Mouse (Mus musculus) MEL (cell line): ENCODE data around the gene Cpsf4l. TPM values are rescaled to one million over a fixed set of nuclear protein-coding genes. Genes with fewer than 3 reads are reported as not detected.

Experiments used
- DNase-seq: peaks from one replicate; pipeline ENCODE4 v3.0.0; 2011; ENCODE audit warnings: low read depth, low spot score
- H3K27ac ChIP-seq: 2 replicates; pipeline ENCODE4 v1.5.1; 2012; ENCODE audit warnings: low read depth, mild to moderate bottlenecking, control low read depth, low read length, moderate library complexity; ENCODE audit not compliant: control insufficient read depth
- H3K27me3 ChIP-seq, 2 experiments: fragments of 150-350 bp in 1 of 2; sonication (generic) in 1 of 2; 2 replicates each; pipeline ENCODE4 v1.6.1; 2012; ENCODE audit warnings: low read length in 2 of 2, mild to moderate bottlenecking in 2 of 2, improper control_type of control experiment in 1 of 2, moderate library complexity in 1 of 2; ENCODE audit not compliant: insufficient read depth in 2 of 2, control insufficient read depth in 1 of 2
- H3K36me3 ChIP-seq, 2 experiments: 2 replicates each; pipeline ENCODE4 v1.6.1; 2012 to 2014; ENCODE audit warnings: low read length in 2 of 2, improper control_type of control experiment in 1 of 2, inconsistent platforms in 1 of 2, mild to moderate bottlenecking in 1 of 2; ENCODE audit not compliant: insufficient read depth in 2 of 2, control insufficient read depth in 1 of 2
- H3K4me1 ChIP-seq, 2 experiments: fragments of 150-350 bp in 1 of 2; sonication (generic) in 1 of 2; 2 replicates each; pipeline ENCODE4 v1.6.1; 2012; ENCODE audit warnings: low read length in 2 of 2, improper control_type of control experiment in 1 of 2, mild to moderate bottlenecking in 1 of 2; ENCODE audit not compliant: insufficient read depth in 2 of 2, control insufficient read depth in 1 of 2
- H3K4me3 ChIP-seq, 2 experiments: fragments of 150-350 bp in 1 of 2; sonication (generic) in 1 of 2; 2 replicates each; pipeline ENCODE4 v1.5.1; 2012; ENCODE audit warnings: low read depth in 2 of 2, low read length in 2 of 2, mild to moderate bottlenecking in 2 of 2, moderate library complexity in 2 of 2, control low read depth in 1 of 2, improper control_type of control experiment in 1 of 2; ENCODE audit not compliant: control insufficient read depth in 1 of 2, insufficient read depth in 1 of 2
- H3K79me2 ChIP-seq: 2 replicates; pipeline ENCODE4 v1.6.1; 2012; ENCODE audit warnings: mild to moderate bottlenecking, low read length, moderate library complexity; ENCODE audit not compliant: control insufficient read depth, poor library complexity, insufficient read depth
- H3K9ac ChIP-seq: 2 replicates; pipeline ENCODE4 v1.6.1; 2012; ENCODE audit warnings: low read depth, mild to moderate bottlenecking, control low read depth, low read length, moderate library complexity; ENCODE audit not compliant: control insufficient read depth, poor library complexity, severe bottlenecking
- H3K9me3 ChIP-seq: fragments of 150-350 bp; sonication (generic); replicated peaks from 2 replicates; pipeline ENCODE4 v1.6.1; 2012; ENCODE audit warnings: mild to moderate bottlenecking, low read length, improper control_type of control experiment, moderate library complexity; ENCODE audit not compliant: insufficient read depth
- BHLHE40 ChIP-seq: IDR thresholded peaks from 2 replicates; pipeline ENCODE4 v1.6.1; 2012; ENCODE audit warnings: low read depth, mild to moderate bottlenecking, inconsistent platforms, low read length, improper control_type of control experiment, borderline replicate concordance
- CHD2 ChIP-seq: IDR thresholded peaks from 2 replicates; pipeline ENCODE4 v1.6.1; 2011; ENCODE audit warnings: low read length, improper control_type of control experiment
- ELF1 ChIP-seq: IDR thresholded peaks from 2 replicates; pipeline ENCODE4 v1.6.1; 2014; ENCODE audit warnings: low read depth, mild to moderate bottlenecking, inconsistent platforms, low read length, improper control_type of control experiment, moderate library complexity
- EP300 ChIP-seq, 2 experiments: IDR thresholded peaks; 2 replicates each; pipeline ENCODE4 v1.6.1; 2011; ENCODE audit warnings: improper control_type of control experiment in 2 of 2, low read length in 2 of 2, low read depth in 1 of 2, mild to moderate bottlenecking in 1 of 2
- ETS1 ChIP-seq: IDR thresholded peaks from 2 replicates; pipeline ENCODE4 v1.6.1; 2012; ENCODE audit warnings: low read depth, mild to moderate bottlenecking, inconsistent platforms, low read length, improper control_type of control experiment, moderate library complexity
- GABPA ChIP-seq: IDR thresholded peaks from 2 replicates; pipeline ENCODE4 v1.6.1; 2012; ENCODE audit warnings: low read depth, mild to moderate bottlenecking, inconsistent platforms, low read length, improper control_type of control experiment, moderate library complexity
- GATA1 ChIP-seq: IDR thresholded peaks from 2 replicates; pipeline ENCODE4 v1.6.1; 2011; ENCODE audit warnings: low read depth, low read length, improper control_type of control experiment
- HCFC1 ChIP-seq: IDR thresholded peaks from 2 replicates; pipeline ENCODE4 v1.6.1; 2012; ENCODE audit warnings: low read depth, mild to moderate bottlenecking, inconsistent platforms, low read length, improper control_type of control experiment, moderate library complexity
- KAT2A ChIP-seq: conservative IDR thresholded peaks from 2 replicates; pipeline ENCODE4 v1.6.1; 2012; ENCODE audit warnings: low read depth, low read length, improper control_type of control experiment, inconsistent platforms
- MAFK ChIP-seq: IDR thresholded peaks from 2 replicates; pipeline ENCODE4 v1.6.1; 2011; ENCODE audit warnings: low read depth, mild to moderate bottlenecking, low read length, improper control_type of control experiment, borderline replicate concordance
- MAZ ChIP-seq: IDR thresholded peaks from 2 replicates; pipeline ENCODE4 v1.6.1; 2012; ENCODE audit warnings: low read depth, mild to moderate bottlenecking, inconsistent platforms, low read length, improper control_type of control experiment
- MEF2A ChIP-seq: IDR thresholded peaks from 2 replicates; pipeline ENCODE4 v1.6.1; 2014; ENCODE audit warnings: low read depth, mild to moderate bottlenecking, inconsistent platforms, low read length, improper control_type of control experiment; ENCODE audit not compliant: poor library complexity, insufficient replicate concordance, severe bottlenecking; ENCODE audit errors: extremely low read depth
- MXI1 ChIP-seq: IDR thresholded peaks from 2 replicates; pipeline ENCODE4 v1.6.1; 2011; ENCODE audit warnings: mild to moderate bottlenecking, low read depth, low read length, improper control_type of control experiment
- MYB ChIP-seq: IDR thresholded peaks from 2 replicates; pipeline ENCODE4 v1.6.1; 2011; ENCODE audit warnings: mild to moderate bottlenecking, low read depth, low read length, improper control_type of control experiment
- NELFE ChIP-seq: IDR thresholded peaks from 2 replicates; pipeline ENCODE4 v1.6.1; 2011; ENCODE audit warnings: low read depth, low read length, improper control_type of control experiment
- NRF1 ChIP-seq: IDR thresholded peaks from 2 replicates; pipeline ENCODE4 v1.6.1; 2014; ENCODE audit warnings: low read depth, mild to moderate bottlenecking, inconsistent platforms, low read length, improper control_type of control experiment, moderate library complexity; ENCODE audit not compliant: poor library complexity, insufficient read depth, severe bottlenecking
- POLR2AphosphoS2 ChIP-seq: IDR thresholded peaks from 2 replicates; pipeline ENCODE4 v1.6.1; 2011; ENCODE audit warnings: low read length, improper control_type of control experiment
- RAD21 ChIP-seq: IDR thresholded peaks from 2 replicates; pipeline ENCODE4 v1.6.1; 2011; ENCODE audit warnings: mild to moderate bottlenecking, low read depth, low read length, improper control_type of control experiment
- RCOR1 ChIP-seq: IDR thresholded peaks from 2 replicates; pipeline ENCODE4 v1.6.1; 2012; ENCODE audit warnings: low read depth, mild to moderate bottlenecking, inconsistent platforms, low read length, improper control_type of control experiment
- SMC3 ChIP-seq: IDR thresholded peaks from 2 replicates; pipeline ENCODE4 v1.6.1; 2011; ENCODE audit warnings: low read depth, low read length, improper control_type of control experiment
- TBP ChIP-seq: IDR thresholded peaks from 2 replicates; pipeline ENCODE4 v1.8.0; 2011; ENCODE audit warnings: low read depth, low read length, improper control_type of control experiment
- TCF12 ChIP-seq: IDR thresholded peaks from 2 replicates; pipeline ENCODE4 v1.6.1; 2014; ENCODE audit warnings: low read depth, mild to moderate bottlenecking, inconsistent platforms, low read length, improper control_type of control experiment, moderate library complexity
- UBTF ChIP-seq: IDR thresholded peaks from 2 replicates; pipeline ENCODE4 v1.6.1; 2012; ENCODE audit warnings: low read depth, mild to moderate bottlenecking, inconsistent platforms, low read length, improper control_type of control experiment, moderate library complexity, borderline replicate concordance; ENCODE audit not compliant: insufficient read depth
- USF1 ChIP-seq: IDR thresholded peaks from 2 replicates; pipeline ENCODE4 v1.6.1; 2014; ENCODE audit warnings: low read depth, mild to moderate bottlenecking, inconsistent platforms, low read length, improper control_type of control experiment, moderate library complexity
- USF2 ChIP-seq, 2 experiments: IDR thresholded peaks; 2 replicates each; pipeline ENCODE4 v1.6.1; 2011 to 2012; ENCODE audit warnings: improper control_type of control experiment in 2 of 2, low read length in 2 of 2, borderline replicate concordance in 1 of 2, inconsistent platforms in 1 of 2, low read depth in 1 of 2, mild to moderate bottlenecking in 1 of 2; ENCODE audit not compliant: insufficient read depth in 1 of 2
- ZC3H11A ChIP-seq: IDR thresholded peaks from 2 replicates; pipeline ENCODE4 v1.6.1; 2012; ENCODE audit warnings: low read depth, mild to moderate bottlenecking, inconsistent platforms, low read length, improper control_type of control experiment
- ZMIZ1 ChIP-seq: IDR thresholded peaks from 2 replicates; pipeline ENCODE4 v1.6.1; 2012; ENCODE audit warnings: low read depth, mild to moderate bottlenecking, inconsistent platforms, low read length, improper control_type of control experiment, moderate library complexity
- ZNF384 ChIP-seq: IDR thresholded peaks from 2 replicates; pipeline ENCODE4 v1.6.1; 2012; ENCODE audit warnings: low read depth, mild to moderate bottlenecking, inconsistent platforms, low read length, improper control_type of control experiment
- polyA plus RNA-seq, 2 experiments: library from polyadenylated mRNA; stranded (reverse) in 1 of 2; unstranded in 1 of 2; fragments of >175 nt in 1 of 2; fragments of >200 nt in 1 of 2; gene quantifications; 2 replicates each; pipeline versions ENCODE4 v1.2.1 to v1.2.4; 2012; ENCODE audit warnings: low replicate concordance in 2 of 2, low read depth in 1 of 2; ENCODE audit not compliant: insufficient read length in 2 of 2, insufficient read depth in 1 of 2, missing spikeins in 1 of 2
- total RNA-seq: library from RNA; depleted of rRNA; stranded (reverse); fragments of 300-350 nt; gene quantifications from 2 replicates; pipeline ENCODE4 v1.2.3, GENCODE M21; 2012

Gene Cpsf4l
- total and polyA plus RNA-seq, 3 experiments: 0.70 TPM; not detected in 2

GRCm38 (mm10) chr11:113747725-113748380 lies 38.0 kb upstream of the Cpsf4l start:
- Histone ChIP-seq H3K9ac (no peak overlapping the region), H3K4me3 (no peak overlapping the region), H3K9me3 (no peaks in the 10 kb centered on the region), H3K27ac (no peak overlapping the region; the same call in 1 of the 2 replicates), H3K4me1 (peaks cover 6 to 15% of the 10 kb centered on the region in 2 experiments; a peak in 3 of 4 replicates), H3K79me2 (peaks cover 67% of the 10 kb centered on the region), H3K36me3 (peaks cover 9 to 16% of the 10 kb centered on the region in 2 experiments), H3K27me3 (no peaks in the 10 kb centered on the region)
- TF ChIP-seq ZMIZ1 (no peak), USF1 (no peak), TCF12 (no peak), GATA1 (no peak), EP300 (IDR thresholded peaks at IDR 0.05; ENCODE audit: low read depth in 1 of 2, low read length in 2 of 2) (no peak), USF2 (IDR thresholded peaks at IDR 0.05; ENCODE audit: borderline replicate concordance in 1 of 2, insufficient read depth in 1 of 2, low read depth in 1 of 2, low read length in 2 of 2) (no peak), NELFE (no peak), NRF1 (no peak), GABPA (no peak), SMC3 (no peak), ZNF384 (no peak), ZC3H11A (no peak), MXI1 (no peak), KAT2A (no peak), MEF2A (no peak), RAD21 (no peak), MAZ (no peak), CHD2 (no peak), POLR2AphosphoS2 (no peak), HCFC1 (no peak)
- no peak for DNase-seq

- no peak overlapping the region for H3K4me3 ChIP-seq
- H3K79me2 ChIP-seq: peaks cover 69% of the 10 kb centered on the region
- H3K27me3 ChIP-seq: no peaks in the 10 kb centered on the region
- H3K9me3 ChIP-seq: no peaks in the 10 kb centered on the region
- H3K4me1 ChIP-seq: peaks cover 6 to 15% of the 10 kb centered on the region in 2 experiments; a peak in 3 of 4 replicates
- no peak for TF ChIP-seq BHLHE40
- TF ChIP-seq POLR2AphosphoS2: no peak
- TF ChIP-seq ZNF384: no peak
- TF ChIP-seq RCOR1: no peak
- TF ChIP-seq ETS1: no peak
- no peak for TF ChIP-seq MAFK
- TF ChIP-seq UBTF: no peak
- no peak for TF ChIP-seq MYB
- no peak for TF ChIP-seq ELF1
- no peak for TF ChIP-seq SMC3
- TF ChIP-seq TBP: no peak
- no peak for TF ChIP-seq ZMIZ1
- no peak for TF ChIP-seq MEF2A
- no peak for DNase-seq
- H3K36me3 ChIP-seq: peaks cover 9 to 13% of the 10 kb centered on the region in 2 experiments
- no peak overlapping the region for H3K9ac ChIP-seq
- H3K27ac ChIP-seq: no peak overlapping the region
Observed at GRCm38 (mm10) chr11:113747056-113747455, 37.2 kb upstream of the Cpsf4l start.
